Mouse (Mus musculus): ENCODE measurements at regions not wholly inside any gene's neighbourhood (a gene's known extent, or its start where the extent isn't known, plus 50 kb on each side); places are given as distances from the start of the nearest gene placed in this dataset.

- Histone ChIP-seq H3K27ac (replicated peaks) (no peak overlapping the region), H3K4me2 (replicated peaks; ENCODE audit: low read depth) (no peak overlapping the region), H3K4me3 (ENCODE audit: low read depth, low read length) (no peak overlapping the region), H3K9me3 (ENCODE audit: control insufficient read depth, low read length) (no peaks in the 10 kb centered on the region), H3K27me3 (ENCODE audit: control insufficient read depth, insufficient read depth, low read length) (no peaks in the 10 kb centered on the region), H3K36me3 (ENCODE audit: control insufficient read depth, insufficient read depth, low read length) (no peaks in the 10 kb centered on the region), H3K4me1 (replicated peaks; ENCODE audit: control insufficient read depth, insufficient read depth) (no peaks in the 10 kb centered on the region), H3K9ac (ENCODE audit: low read length) (no peak overlapping the region)
- 59% methylated on average over 7 of the region's 7 CpGs for WGBS
- DNase-seq (ENCODE audit: low spot score) (no peak), ATAC-seq (ENCODE audit: low FRiP score, low TSS enrichment) (no peak)
- TF ChIP-seq EP300 (optimal IDR thresholded peaks at IDR 0.05) (no peak), CTCF (IDR thresholded peaks at IDR 0.05; ENCODE audit: low read depth) (no peak)
These were observed 53.0 kb upstream of the Fam3c start for GRCm38 (mm10) chr6:22408808-22409589.

Measured in stomach, postnatal 0 days (tissue).